Mouse (Mus musculus): ENCODE measurements around the gene Med12l.

DNA sequence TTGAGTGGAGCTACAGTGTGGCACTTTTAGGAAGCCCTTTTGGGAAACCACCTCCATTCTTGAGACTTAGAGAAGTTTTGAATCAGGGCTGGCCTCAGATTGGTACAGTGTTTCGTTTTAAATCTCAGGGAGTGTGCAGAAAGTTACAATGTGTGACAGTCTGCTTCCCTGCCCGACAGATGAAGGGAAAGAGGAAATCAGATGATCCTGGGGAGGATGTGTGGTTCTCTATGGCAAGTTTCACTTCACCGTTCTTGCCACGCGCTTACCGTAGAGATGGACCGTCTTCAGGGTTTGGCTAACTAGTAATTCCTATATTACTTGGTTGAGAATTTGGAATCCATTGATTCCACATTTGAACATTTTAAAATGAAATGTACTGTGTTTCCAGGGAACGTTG is 206.2 kb downstream of the Med12l start:
- TF ChIP-seq CTCF (IDR thresholded peaks at IDR 0.05; ENCODE audit: low read depth, low read length) (no peak), GATA1 (IDR thresholded peaks at IDR 0.05; ENCODE audit: borderline replicate concordance, low read length) (no peak), POLR2AphosphoS5 (IDR thresholded peaks at IDR 0.05; ENCODE audit: insufficient replicate concordance, low read depth, low read length) (no peak)
